Mouse (Mus musculus): ENCODE results near the gene Rgl2.
"Not testable (repeated sequence)": the region's sequence is repeated elsewhere in the genome, so short reads cannot be mapped to it uniquely, and the experiment has no call there.

The Rgl2 gene

GRCm38 (mm10) chr17:33972691-33973090, 43.3 kb downstream of the Rgl2 start:
- no peak for DNase-seq (ENCODE audit: low spot score)

DNA sequence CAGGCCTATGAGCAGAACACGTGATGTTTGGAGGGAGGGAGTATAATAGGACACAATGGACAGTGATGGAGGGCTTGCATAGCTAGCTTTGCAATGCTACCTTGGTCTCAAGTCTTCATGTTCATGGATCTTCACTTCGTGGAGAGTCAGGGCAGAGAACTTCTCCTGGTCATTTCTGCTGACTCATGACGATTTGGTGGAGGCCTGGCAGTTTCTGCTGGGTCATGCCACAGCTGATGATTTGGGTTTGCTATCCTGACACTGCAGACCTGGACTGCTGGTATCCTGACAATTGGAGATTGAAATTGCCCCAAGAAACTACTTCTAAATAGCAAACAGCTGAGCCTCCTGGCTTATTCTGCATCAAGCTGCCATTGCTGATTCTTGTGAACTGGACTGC, 44.2 kb downstream of the Rgl2 start:
- DNase-seq (ENCODE audit: low spot score): no peak

DNA sequence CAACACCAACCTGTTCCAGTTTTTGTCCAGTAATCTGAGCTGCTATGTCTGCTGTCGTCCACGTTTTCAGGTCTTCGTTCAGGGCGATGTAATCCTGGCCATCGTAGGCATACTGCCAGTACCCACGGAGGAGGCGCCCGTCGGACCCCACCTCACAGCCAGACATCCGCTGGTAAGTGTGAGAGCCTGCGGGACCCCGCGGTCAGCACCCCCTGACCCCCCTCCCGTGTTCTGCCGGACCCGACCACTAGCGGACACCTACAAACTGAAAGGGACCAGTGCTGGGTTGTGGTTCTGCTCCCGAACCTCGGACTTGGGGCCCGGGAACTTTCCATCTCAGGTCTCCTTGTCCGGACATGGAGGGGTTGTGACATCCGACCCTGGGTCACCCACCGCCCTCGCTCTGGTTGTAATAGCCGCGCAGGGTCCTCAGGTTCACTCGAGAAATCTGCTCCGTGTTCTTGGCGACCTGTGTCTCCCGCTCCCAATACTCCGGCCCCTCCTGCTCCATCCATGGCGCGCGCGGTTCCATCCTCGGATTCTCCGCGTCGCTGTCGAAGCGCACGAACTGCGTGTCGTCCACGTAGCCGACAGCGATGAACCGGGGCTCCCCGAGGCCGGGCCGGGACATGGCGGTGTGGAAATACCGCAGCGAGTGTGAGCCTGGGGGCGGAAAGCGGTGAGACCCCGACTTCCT, 48.7 kb downstream of the Rgl2 start:
- no peak for DNase-seq (ENCODE audit: low spot score)

DNA sequence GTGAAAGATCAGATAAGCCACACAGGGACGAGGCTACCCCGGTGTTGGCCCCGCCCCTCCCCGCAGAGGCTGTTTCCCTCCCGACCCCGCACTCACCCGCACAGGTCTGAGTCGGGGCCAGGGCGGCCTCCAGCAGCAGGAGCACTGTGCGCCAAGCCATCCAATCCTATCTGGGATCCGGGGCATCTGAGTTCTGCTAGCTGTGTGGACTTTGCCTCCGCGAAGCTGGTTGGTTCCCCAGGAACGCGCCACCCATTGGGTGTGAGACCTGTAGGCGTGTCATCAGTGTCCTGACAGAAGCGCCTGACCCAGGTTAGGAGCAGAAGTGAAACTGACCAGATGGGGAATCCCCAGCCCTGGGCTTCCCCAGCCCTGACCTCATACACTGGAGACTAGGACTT, 49.3 kb downstream of the Rgl2 start:
- peak; percentile 49 for DNase-seq (ENCODE audit: low spot score)

- no peak for DNase-seq (ENCODE audit: low spot score)
Observed at GRCm38 (mm10) chr17:33979512-33980050, 50.2 kb downstream of the Rgl2 start.

GRCm38 (mm10) chr17:33980181-33981035, 51.1 kb downstream of the Rgl2 start:
- no peak for DNase-seq (ENCODE audit: low spot score)

DNA sequence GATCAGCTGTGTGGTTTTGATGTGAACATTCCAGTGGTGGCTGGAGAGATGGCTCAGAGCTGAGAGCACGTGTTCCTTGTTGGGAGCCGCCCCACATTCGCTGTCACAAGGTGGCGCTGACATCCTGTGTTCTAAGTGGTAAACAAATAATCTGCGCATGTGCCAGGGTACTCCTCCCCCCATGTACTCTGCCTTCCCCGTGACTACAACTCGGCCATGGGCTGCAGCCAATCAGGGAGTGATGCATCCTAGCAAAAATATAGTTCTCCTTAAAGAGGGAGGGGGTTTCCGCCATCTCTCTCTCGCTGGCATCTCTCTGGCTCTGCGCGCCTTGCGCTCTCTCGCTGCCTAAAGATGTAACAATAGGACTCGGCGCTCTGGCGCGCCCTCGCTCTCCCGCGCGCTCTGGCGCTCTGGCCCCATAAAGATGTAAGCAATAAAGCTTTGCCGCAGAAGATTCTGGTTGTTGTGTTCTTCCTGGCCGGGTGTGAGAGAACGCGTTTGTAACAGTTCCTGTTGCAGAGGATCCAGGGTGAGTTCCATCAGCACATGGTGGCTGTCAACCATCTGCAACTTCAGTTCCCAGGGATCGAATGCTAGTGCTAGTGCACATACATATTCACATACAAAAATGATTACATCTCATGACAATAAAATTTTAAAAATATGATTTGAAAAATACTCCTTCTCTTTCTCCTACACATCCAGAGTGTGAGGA, 52.0 kb downstream of the Rgl2 start:
- peak; percentile 78 for DNase-seq (ENCODE audit: low spot score)

DNA sequence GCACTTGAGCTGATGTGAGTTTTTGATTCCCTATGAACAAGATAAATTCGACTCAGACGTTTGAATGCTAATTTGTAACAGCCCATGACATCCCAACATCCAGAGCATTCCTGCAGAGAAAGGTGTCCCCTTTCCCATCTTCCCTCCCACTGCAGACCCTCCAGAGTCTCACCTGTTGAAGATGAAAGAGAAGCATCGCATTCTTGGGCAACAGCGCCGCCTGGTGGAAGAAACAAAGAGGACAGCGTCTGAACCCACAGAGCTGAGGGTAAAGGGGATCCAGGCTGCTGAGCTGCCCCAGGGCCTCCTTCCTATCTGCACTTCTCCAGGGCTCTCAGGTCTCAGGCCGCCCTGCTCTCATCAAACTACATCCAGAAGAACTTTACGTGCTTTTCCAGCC, 52.8 kb downstream of the Rgl2 start:
- DNase-seq (ENCODE audit: low spot score): not testable (repeated sequence)
